Mouse (Mus musculus) megakaryocyte progenitor cell, adult 5-6 weeks (primary cell): ENCODE data around the gene Pard3b. TPM values are rescaled to one million over a fixed set of nuclear protein-coding genes. Genes with fewer than 3 reads are reported as not detected.
A peak's percentile ranks its signal among the peaks of the same experiment; 100 is the strongest.

Source experiments
- ATAC-seq: replicated peaks from 2 replicates; pipeline ENCODE4 v1.8.0; 2016; ENCODE audit warnings: mild to moderate bottlenecking, moderate TSS enrichment, inconsistent platforms; ENCODE audit not compliant: poor library complexity
- total RNA-seq, 2 experiments: library from RNA; stranded (forward) in 1 of 2; stranded (reverse) in 1 of 2; fragments of 157-497, 149-512 nt in 1 of 2; fragments of 200-1000 nt in 1 of 2; gene quantifications; 2 replicates each; pipeline versions ENCODE4 v1.2.3 to v1.2.4; 2015 to 2017

Pard3b gene
- total RNA-seq, 2 experiments from 2014 or later, result 1.4 to 3.0 TPM

- ATAC-seq, result no peak
Observed at GRCm38 (mm10) chr1:61747481-61747880, 108.9 kb downstream of the Pard3b start.

- ATAC-seq, result no peak
Observed at GRCm38 (mm10) chr1:61751008-61751407, 112.4 kb downstream of the Pard3b start.

- no peak for ATAC-seq
Observed at GRCm38 (mm10) chr1:61756771-61757170, 118.1 kb downstream of the Pard3b start.

GRCm38 (mm10) chr1:61771213-61771612, 132.6 kb downstream of the Pard3b start:
- ATAC-seq, result peak; percentile 95

- ATAC-seq, result no peak
Observed at GRCm38 (mm10) chr1:61778731-61779130, 140.1 kb downstream of the Pard3b start.

- no peak for ATAC-seq
Observed at GRCm38 (mm10) chr1:61779906-61780305, 141.3 kb downstream of the Pard3b start.

GRCm38 (mm10) chr1:61796296-61796695, 157.7 kb downstream of the Pard3b start:
- no peak for ATAC-seq

GRCm38 (mm10) chr1:61820213-61820612, 181.6 kb downstream of the Pard3b start:
- ATAC-seq, result 0 out of 2 replicates have a peak, but pooled peaks have one; percentile 34

GRCm38 (mm10) chr1:61825560-61826191, 187.1 kb downstream of the Pard3b start:
- no peak for ATAC-seq

GRCm38 (mm10) chr1:61837006-61837544, 198.5 kb downstream of the Pard3b start:
- no peak for ATAC-seq

- ATAC-seq, result no peak
Observed at GRCm38 (mm10) chr1:61846606-61847005, 208.0 kb downstream of the Pard3b start.

- ATAC-seq, result no peak
Observed at GRCm38 (mm10) chr1:61849029-61849714, 210.5 kb downstream of the Pard3b start.

- no peak for ATAC-seq
Observed at GRCm38 (mm10) chr1:61850471-61850870, 211.8 kb downstream of the Pard3b start.

GRCm38 (mm10) chr1:61851176-61851575, 212.6 kb downstream of the Pard3b start:
- ATAC-seq, result no peak

GRCm38 (mm10) chr1:61867286-61868082, 228.9 kb downstream of the Pard3b start:
- ATAC-seq, result no peak

GRCm38 (mm10) chr1:61874875-61875274, 236.3 kb downstream of the Pard3b start:
- ATAC-seq, result no peak

GRCm38 (mm10) chr1:61879706-61880470, 241.3 kb downstream of the Pard3b start:
- ATAC-seq, result no peak

- no peak for ATAC-seq
Observed at GRCm38 (mm10) chr1:61896048-61896447, 257.4 kb downstream of the Pard3b start.

- no peak for ATAC-seq
Observed at GRCm38 (mm10) chr1:61903271-61904007, 264.8 kb downstream of the Pard3b start.

GRCm38 (mm10) chr1:61904036-61904435, 265.4 kb downstream of the Pard3b start:
- no peak for ATAC-seq
